Mouse (Mus musculus): ENCODE data around the gene 1700001O22Rik.

DNA sequence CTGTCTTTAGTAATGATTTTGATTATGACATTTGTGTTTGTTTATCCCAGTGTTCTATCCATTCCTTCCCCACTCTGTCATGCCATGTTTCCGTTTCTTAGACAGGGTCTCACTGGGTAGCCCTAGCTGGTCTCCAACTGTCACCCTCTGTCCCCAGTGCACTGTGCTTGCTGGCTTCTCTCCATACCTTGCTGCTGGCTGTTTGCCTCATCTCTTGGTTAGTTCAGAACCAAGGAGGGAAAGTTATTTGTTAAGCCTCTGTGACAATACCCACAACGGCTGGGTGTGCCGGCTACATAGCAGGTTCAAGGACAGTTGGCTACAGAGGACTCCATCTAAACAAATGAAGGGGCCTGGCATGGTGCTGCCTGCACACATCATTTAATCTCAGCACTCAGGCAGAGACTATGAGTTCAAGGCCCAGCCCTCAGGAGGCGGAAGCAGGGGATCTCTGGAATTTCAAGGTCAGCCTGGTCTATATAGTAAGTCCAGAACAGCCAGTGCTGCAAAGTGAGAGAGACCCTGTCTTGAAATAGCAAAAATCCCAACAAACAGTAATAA lies 55.8 kb downstream of the 1700001O22Rik start:
- TF ChIP-seq CTCF (IDR thresholded peaks at IDR 0.05; ENCODE audit: low read depth): no peak
- TF ChIP-seq EP300 (IDR thresholded peaks at IDR 0.05; ENCODE audit: low read depth): no peak

Measured in liver, postnatal 0 days (tissue).